8 mouse cellular contexts compared by ENCODE assay signal in the genomic region with DNA sequence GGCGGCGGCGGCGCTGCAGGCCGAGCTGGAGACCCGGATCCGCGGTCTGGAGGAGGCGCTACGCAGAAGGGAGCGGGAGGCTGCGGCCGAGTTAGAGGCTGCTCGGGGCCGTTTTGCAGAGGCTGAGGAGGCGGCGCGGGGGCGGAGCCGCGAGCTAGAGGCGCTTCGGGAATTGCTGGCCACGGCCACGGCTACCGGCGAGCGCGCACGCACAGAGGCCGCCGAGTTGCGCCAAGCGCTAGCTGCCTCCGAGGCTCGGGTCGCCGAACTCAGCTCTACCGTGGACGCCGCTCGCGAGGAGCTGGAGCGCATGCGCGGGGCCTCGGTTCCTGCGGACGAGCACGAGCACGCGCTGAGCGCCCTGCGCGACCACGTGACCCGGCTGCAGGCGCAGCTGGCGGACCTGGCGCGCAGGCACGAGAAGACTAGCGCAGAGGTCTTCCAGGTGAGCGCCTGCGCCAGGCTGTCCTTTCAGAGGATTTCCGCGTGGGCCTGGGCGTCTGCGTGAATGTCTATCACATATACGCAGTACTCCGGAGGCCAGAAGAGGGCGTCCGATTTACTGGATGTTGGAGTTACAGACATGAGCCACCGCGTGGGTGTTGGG. TPM values are rescaled to one million over a fixed set of nuclear protein-coding genes. Genes with fewer than 3 reads are reported as not detected.
DNase-seq lines count a peak whose midpoint lies in the region; ATAC-seq and TF ChIP-seq lines count a peak whose summit lies in the region.

No protein-coding gene starts in this region.

- H3K9me3 ChIP-seq in heart, embryonic 11.5 days (replicated peaks; ENCODE audit: control insufficient read depth, low read length), result no peaks in the 10 kb centered on the region
- H3K9me3 ChIP-seq in kidney, embryonic 16.5 days (ENCODE audit: low read length), result no peaks in the 10 kb centered on the region

- peak; percentile 62; the same call in 1 of the 2 replicates for TF ChIP-seq POLR2A in liver, adult 2 months (IDR thresholded peaks at IDR 0.05; ENCODE audit: extremely low read depth, insufficient read depth, low read length)
- peak; percentile 96 for TF ChIP-seq POLR2A in myocyte (IDR thresholded peaks at IDR 0.05; ENCODE audit: insufficient read length, low read depth)

- peak; percentile 92 to 94 for DNase-seq in B cell, adult 2 months
- peak; percentile 99 for DNase-seq in brain, adult 2 months (ENCODE audit: low read depth, low spot score)
- peak; percentile 90 for DNase-seq in liver, adult 2 months (ENCODE audit: extremely low read depth, low read depth, low spot score)
- peak; percentile 97 for DNase-seq in splenic B cell, adult 2 months (ENCODE audit: low read depth, low spot score)

- H3K27ac ChIP-seq in heart, embryonic 11.5 days (ENCODE audit: low read depth, low read length), result peak overlapping the region; percentile 98
- peak overlapping the region; percentile 98 for H3K27ac ChIP-seq in kidney, embryonic 16.5 days (ENCODE audit: low read length)
- peak overlapping the region; percentile 79 for H3K27ac ChIP-seq in liver, adult 2 months (replicated peaks; ENCODE audit: insufficient read depth, low read depth, low read length)

- H3K27me3 ChIP-seq in heart, embryonic 11.5 days (ENCODE audit: control insufficient read depth, insufficient read depth, low read length), result no peaks in the 10 kb centered on the region
- H3K27me3 ChIP-seq in kidney, embryonic 16.5 days (ENCODE audit: insufficient read depth, low read length), result no peaks in the 10 kb centered on the region
- no peaks in the 10 kb centered on the region for H3K27me3 ChIP-seq in liver, adult 2 months (ENCODE audit: control insufficient read depth, insufficient read depth, low read length)
- H3K27me3 ChIP-seq in myocyte (ENCODE audit: control insufficient read depth, insufficient read depth, insufficient read length), result no peaks in the 10 kb centered on the region
- no peaks in the 10 kb centered on the region for H3K27me3 ChIP-seq in splenic B cell, adult 2 months (ENCODE audit: control insufficient read depth, insufficient read depth, low read length, poor library complexity, severe bottlenecking)

- peak overlapping the region; percentile 95 for H3K4me2 ChIP-seq in heart, embryonic 11.5 days
- peak overlapping the region; percentile 88 for H3K4me2 ChIP-seq in kidney, embryonic 16.5 days (replicated peaks; ENCODE audit: low read depth, low read length)
- H3K4me2 ChIP-seq in myocyte (ENCODE audit: low read depth), result peak overlapping the region; percentile 96

- no peaks in the 10 kb centered on the region for H3K79me2 ChIP-seq in liver, adult 2 months (ENCODE audit: control insufficient read depth, insufficient read depth, low read length)
- no peaks in the 10 kb centered on the region for H3K79me2 ChIP-seq in myocyte (ENCODE audit: control insufficient read depth, insufficient read depth)

- peak overlapping the region; percentile 97 for H3K9ac ChIP-seq in heart, embryonic 11.5 days (ENCODE audit: low read depth, low read length)
- peak overlapping the region; percentile 97 for H3K9ac ChIP-seq in kidney, embryonic 16.5 days (replicated peaks; ENCODE audit: low read length)
- peak overlapping the region; percentile 93 for H3K9ac ChIP-seq in liver, adult 2 months (ENCODE audit: low read depth, low read length)

- under 1% methylated on average over 73 of the region's 75 CpGs for WGBS in heart, embryonic 11.5 days (ENCODE audit: insufficient replicate concordance)
- WGBS in kidney, embryonic 16.5 days, result under 1% methylated on average over 75 of the region's 75 CpGs
- under 1% methylated on average over 75 of the region's 75 CpGs for WGBS in liver, adult 2 months

- H3K4me3 ChIP-seq in heart, embryonic 11.5 days (ENCODE audit: low read depth, low read length), result peak overlapping the region; percentile 77
- H3K4me3 ChIP-seq in kidney, embryonic 16.5 days (ENCODE audit: low read length), result peak overlapping the region; percentile 75
- H3K4me3 ChIP-seq in liver, adult 2 months (ENCODE audit: insufficient read depth, low read depth, low read length), result peak overlapping the region; percentile 80
- peak overlapping the region; percentile 51 for H3K4me3 ChIP-seq in myocyte

- peak overlapping the region; percentile 41 for H3ac ChIP-seq in myocyte (ENCODE audit: control insufficient read depth, insufficient read length)

- no peaks in the 10 kb centered on the region; the same call in 1 of the 2 replicates for H3K36me3 ChIP-seq in heart, embryonic 11.5 days (ENCODE audit: control insufficient read depth, insufficient read depth, low read length)
- H3K36me3 ChIP-seq in kidney, embryonic 16.5 days (ENCODE audit: insufficient read depth, low read length), result no peaks in the 10 kb centered on the region
- H3K36me3 ChIP-seq in liver, adult 2 months (ENCODE audit: control insufficient read depth, insufficient read depth, low read length), result no peaks in the 10 kb centered on the region
- H3K36me3 ChIP-seq in myocyte (ENCODE audit: control insufficient read depth, insufficient read depth), result no peaks in the 10 kb centered on the region
- H3K36me3 ChIP-seq in splenic B cell, adult 2 months (ENCODE audit: control insufficient read depth, insufficient read depth, low read length, poor library complexity, severe bottlenecking), result no peaks in the 10 kb centered on the region

- peaks cover 11% of the 10 kb centered on the region for H3K4me1 ChIP-seq in heart, embryonic 11.5 days (ENCODE audit: control insufficient read depth, insufficient read depth, low read length)
- peaks cover 14% of the 10 kb centered on the region for H3K4me1 ChIP-seq in kidney, embryonic 16.5 days (ENCODE audit: insufficient read depth, low read length)
- peaks cover 8% of the 10 kb centered on the region for H3K4me1 ChIP-seq in liver, adult 2 months (ENCODE audit: control insufficient read depth, insufficient read depth, low read length)

- ATAC-seq in erythroblast, adult 5-6 weeks (replicated peaks; ENCODE audit: low FRiP score, poor library complexity, severe bottlenecking), result peak; percentile 86
- peak; percentile 81 for ATAC-seq in heart, embryonic 11.5 days (replicated peaks; ENCODE audit: insufficient number of reproducible peaks, low FRiP score, low TSS enrichment)
- ATAC-seq in kidney, embryonic 16.5 days (ENCODE audit: low FRiP score, low TSS enrichment), result peak; percentile 91

- TF ChIP-seq CTCF in liver, adult 2 months (IDR thresholded peaks at IDR 0.05; ENCODE audit: low read depth, low read length), result 0 out of 2 replicates have a peak, but pooled peaks have one; percentile 23

TF ChIP-seq in myocyte, 11 proteins besides CTCF, POLR2A, EP300 and RAD21 (continues in another document):
- TF ChIP-seq MYOD1 (IDR thresholded peaks at IDR 0.05; ENCODE audit: control insufficient read depth in 1 of 3, insufficient read length in 2 of 3, low read depth in 2 of 3) (peak in 2 of 3 experiments; percentile 72 to 83), MYOG (IDR thresholded peaks at IDR 0.05; ENCODE audit: control insufficient read depth in 1 of 3, insufficient read depth in 1 of 3, insufficient read length in 2 of 3, low read depth in 2 of 3) (peak in 2 of 3 experiments; percentile 90), POLR2AphosphoS2 (IDR thresholded peaks at IDR 0.05; ENCODE audit: insufficient read length, low read depth) (peak; percentile 90), REST (IDR thresholded peaks at IDR 0.05; ENCODE audit: insufficient read depth, insufficient read length) (peak; percentile 0)

RNA-seq across cellular contexts. Expression of gene Gm10778, which starts 5.3 kb away (rescaled TPM):
- 0.63 and 1.9 TPM in 2 replicates for total RNA-seq in erythroblast, adult 5-6 weeks (2015; ENCODE audit: low replicate concordance)
- 1.4 TPM in 1 of 2 replicates, not detected in the other for total RNA-seq in erythroblast, adult 5-6 weeks (2017; ENCODE audit: low replicate concordance)
- polyA plus RNA-seq in heart, embryonic 11.5 days (2014; fragmentation: Nextera tagmentation; extraction: Ambion mirVana), result 2.9 and 3.3 TPM in 2 replicates
- polyA plus RNA-seq in kidney, embryonic 16.5 days (2015; fragmentation: Nextera tagmentation; extraction: Ambion mirVana), result 5.6 and 6.3 TPM in 2 replicates
- total RNA-seq in liver, adult 2 months (2014; rRNA removed), result 1.8 and 2.5 TPM in 2 replicates
- 0.16 and 0.18 TPM in 2 replicates for polyA plus RNA-seq in liver, adult 2 months (2012; rRNA removed)
- 0.59 TPM for polyA plus RNA-seq in myocyte (2012; fragmentation: generic; extraction: Trizol)

RNA-seq across cellular contexts. Expression of gene Ankrd24, which starts 15.2 kb away (rescaled TPM):
- total RNA-seq in erythroblast, adult 5-6 weeks (2015; ENCODE audit: low replicate concordance), result not detected in 2 replicates
- total RNA-seq in erythroblast, adult 5-6 weeks (2017; ENCODE audit: low replicate concordance), result 0.28 and 1.1 TPM in 2 replicates
- polyA plus RNA-seq in heart, embryonic 11.5 days (2014; fragmentation: Nextera tagmentation; extraction: Ambion mirVana), result 7.2 and 8.1 TPM in 2 replicates
- 16.0 and 17.6 TPM in 2 replicates for polyA plus RNA-seq in kidney, embryonic 16.5 days (2015; fragmentation: Nextera tagmentation; extraction: Ambion mirVana)
- total RNA-seq in liver, adult 2 months (2014; rRNA removed), result 5.6 and 6.6 TPM in 2 replicates
- polyA plus RNA-seq in liver, adult 2 months (2012; rRNA removed), result 12.8 and 19.5 TPM in 2 replicates
- polyA plus RNA-seq in myocyte (2012; fragmentation: generic; extraction: Trizol), result 11.8 TPM

RNA-seq across cellular contexts. Expression of gene Sirt6, which starts 16.0 kb away (rescaled TPM):
- total RNA-seq in erythroblast, adult 5-6 weeks (2015; ENCODE audit: low replicate concordance), result 0.63 and 0.96 TPM in 2 replicates
- total RNA-seq in erythroblast, adult 5-6 weeks (2017; ENCODE audit: low replicate concordance), result 0.56 and 3.7 TPM in 2 replicates
- polyA plus RNA-seq in heart, embryonic 11.5 days (2014; fragmentation: Nextera tagmentation; extraction: Ambion mirVana), result 21.5 and 27.3 TPM in 2 replicates
- 41.8 and 48.4 TPM in 2 replicates for polyA plus RNA-seq in kidney, embryonic 16.5 days (2015; fragmentation: Nextera tagmentation; extraction: Ambion mirVana)
- total RNA-seq in liver, adult 2 months (2014; rRNA removed), result 1.5 and 1.6 TPM in 2 replicates
- polyA plus RNA-seq in liver, adult 2 months (2012; rRNA removed), result 5.4 and 9.2 TPM in 2 replicates
- polyA plus RNA-seq in myocyte (2012; fragmentation: generic; extraction: Trizol), result 28.0 TPM

RNA-seq across cellular contexts. Expression of gene BC025920, which starts 37.5 kb away (rescaled TPM):
- 2.9 and 6.0 TPM in 2 replicates for total RNA-seq in erythroblast, adult 5-6 weeks (2015; ENCODE audit: low replicate concordance)
- 2.0 and 8.8 TPM in 2 replicates for total RNA-seq in erythroblast, adult 5-6 weeks (2017; ENCODE audit: low replicate concordance)
- 0.25 and 0.63 TPM in 2 replicates for polyA plus RNA-seq in heart, embryonic 11.5 days (2014; fragmentation: Nextera tagmentation; extraction: Ambion mirVana)
- 0.66 and 0.82 TPM in 2 replicates for polyA plus RNA-seq in kidney, embryonic 16.5 days (2015; fragmentation: Nextera tagmentation; extraction: Ambion mirVana)
- total RNA-seq in liver, adult 2 months (2014; rRNA removed), result 0.55 and 0.67 TPM in 2 replicates
- 0.29 and 0.56 TPM in 2 replicates for polyA plus RNA-seq in liver, adult 2 months (2012; rRNA removed)
- polyA plus RNA-seq in myocyte (2012; fragmentation: generic; extraction: Trizol), result 0.78 TPM

RNA-seq across cellular contexts. Expression of gene Tle6, which starts 42.7 kb away (rescaled TPM):
- 1.7 and 2.7 TPM in 2 replicates for total RNA-seq in erythroblast, adult 5-6 weeks (2015; ENCODE audit: low replicate concordance)
- total RNA-seq in erythroblast, adult 5-6 weeks (2017; ENCODE audit: low replicate concordance), result not detected in 2 replicates
- polyA plus RNA-seq in heart, embryonic 11.5 days (2014; fragmentation: Nextera tagmentation; extraction: Ambion mirVana), result 25.6 and 27.3 TPM in 2 replicates
- polyA plus RNA-seq in kidney, embryonic 16.5 days (2015; fragmentation: Nextera tagmentation; extraction: Ambion mirVana), result 18.5 and 22.8 TPM in 2 replicates
- 0.94 and 1.6 TPM in 2 replicates for total RNA-seq in liver, adult 2 months (2014; rRNA removed)
- 3.5 and 4.2 TPM in 2 replicates for polyA plus RNA-seq in liver, adult 2 months (2012; rRNA removed)
- polyA plus RNA-seq in myocyte (2012; fragmentation: generic; extraction: Trizol), result 15.3 TPM

Comparison
In these comparisons a context has a peak if more than half of its experiments do, and no peak if none do; other contexts are left out.
1. Peak in every context shown above with its lines: DNase-seq, ATAC-seq, H3K4me3 ChIP-seq and H3K27ac ChIP-seq.